Mouse (Mus musculus): ENCODE measurements around the gene Plxnb2. TPM values are rescaled to one million over a fixed set of nuclear protein-coding genes. Genes with fewer than 3 reads are reported as not detected.
A peak's percentile ranks its signal among the peaks of the same experiment; 100 is the strongest.

Gene Plxnb2
- total RNA-seq, 2 experiments from 2014 or later = 46.4 to 55.0 TPM

DNA sequence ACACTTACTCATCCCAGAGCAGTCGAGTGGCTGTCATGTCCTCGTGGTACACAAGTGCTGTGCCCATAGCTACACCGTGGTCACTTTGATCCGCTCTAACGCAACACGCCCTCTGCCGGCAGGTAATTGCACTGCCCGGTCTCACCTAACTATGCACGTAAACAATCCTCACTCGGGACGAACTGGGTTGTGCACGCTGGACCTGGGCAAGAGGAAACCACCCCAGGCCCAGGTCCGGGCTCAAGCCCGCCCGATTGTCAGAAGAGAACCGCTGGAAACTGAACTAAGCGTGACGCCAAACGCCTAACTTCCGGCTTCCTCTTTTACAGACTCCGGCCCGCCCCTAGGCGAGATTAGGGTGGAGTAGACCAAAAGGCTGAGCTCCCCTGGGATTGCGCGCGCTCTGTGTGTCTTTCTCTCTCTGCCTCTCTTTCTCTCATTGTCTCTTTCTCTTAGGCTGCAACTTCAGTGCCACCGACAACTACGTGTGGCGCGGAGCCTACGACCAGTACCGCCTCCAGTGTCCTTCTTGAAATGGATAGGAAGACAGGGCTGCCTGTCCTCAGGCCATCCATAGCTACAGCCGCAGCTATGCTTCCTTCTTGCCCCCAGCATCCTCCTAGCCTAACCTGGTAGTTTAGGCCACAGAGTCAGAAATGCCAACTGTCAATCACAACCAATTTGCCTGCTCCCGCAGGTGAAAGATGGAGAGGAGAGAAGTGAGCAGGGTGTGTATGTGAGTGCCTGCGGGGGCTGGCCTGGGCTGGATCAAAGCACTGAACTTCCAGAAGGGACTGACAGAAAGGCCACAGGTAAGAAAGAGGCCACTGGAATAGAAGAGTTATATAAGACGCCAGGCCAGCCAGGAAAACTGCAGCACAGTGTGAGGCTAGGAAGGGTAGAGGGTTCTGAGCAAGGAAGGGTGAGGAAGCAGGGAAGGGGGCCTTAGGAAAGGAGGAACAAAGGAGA, 51.9 kb downstream of the Plxnb2 start, which contains the start of gene Hdac10:
Gene Hdac10 (minus strand): TSS at position 319 of the 969 bp plus-strand sequence.
- DNase-seq (ENCODE audit: low spot score in 2 of 2) = peak; percentile 68 to 91

GRCm38 (mm10) chr15:89127364-89127940, 53.1 kb downstream of the Plxnb2 start:
- no peak for DNase-seq (ENCODE audit: low spot score in 2 of 2)

DNA sequence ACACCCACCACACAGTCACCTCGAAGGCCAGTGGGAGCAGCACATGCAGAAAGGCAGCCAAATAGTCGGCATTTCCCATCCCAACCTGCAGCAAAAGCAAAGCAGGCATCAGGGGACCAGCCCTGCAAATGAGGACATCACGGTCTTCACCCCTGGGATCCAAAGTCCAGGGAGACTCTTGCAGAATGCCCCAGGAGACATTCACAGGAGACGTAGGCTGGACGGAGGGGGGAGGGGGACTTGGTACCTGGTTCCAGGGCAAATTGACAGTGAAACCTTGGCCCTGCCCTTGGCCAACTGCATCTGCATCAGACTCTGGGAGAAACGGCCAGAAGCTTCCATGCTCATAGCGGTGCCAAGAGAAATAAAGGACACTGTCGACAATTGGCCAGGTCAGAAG, 54.0 kb downstream of the Plxnb2 start:
- no peak for DNase-seq (ENCODE audit: low spot score in 2 of 2)

- DNase-seq (ENCODE audit: low spot score in 2 of 2) = no peak
Observed at GRCm38 (mm10) chr15:89125351-89125750, 55.2 kb downstream of the Plxnb2 start.

GRCm38 (mm10) chr15:89124312-89124711, 56.3 kb downstream of the Plxnb2 start:
- no peak for DNase-seq (ENCODE audit: low spot score in 2 of 2)

DNA sequence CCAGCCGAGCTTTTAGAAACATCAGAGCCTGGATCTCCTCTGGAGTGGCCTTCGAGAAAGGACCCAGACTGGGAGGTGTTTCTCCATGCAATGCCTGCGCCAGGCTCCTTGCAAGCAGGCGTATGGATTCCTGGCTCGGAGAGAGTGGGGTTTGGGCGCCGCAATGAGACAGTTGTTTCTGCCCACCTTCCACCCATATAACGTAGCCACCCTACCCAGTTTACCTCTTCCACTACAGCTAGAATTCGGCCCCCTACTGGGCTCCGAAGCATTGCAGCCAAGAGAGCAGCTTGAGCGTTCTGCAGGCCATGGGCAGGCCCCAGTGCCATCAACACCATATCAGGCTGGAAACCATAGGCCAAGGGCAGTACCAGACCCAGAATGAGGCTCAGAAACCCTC, 57.0 kb downstream of the Plxnb2 start:
- DNase-seq (ENCODE audit: low spot score in 2 of 2) = peak; percentile 51 to 64

DNA sequence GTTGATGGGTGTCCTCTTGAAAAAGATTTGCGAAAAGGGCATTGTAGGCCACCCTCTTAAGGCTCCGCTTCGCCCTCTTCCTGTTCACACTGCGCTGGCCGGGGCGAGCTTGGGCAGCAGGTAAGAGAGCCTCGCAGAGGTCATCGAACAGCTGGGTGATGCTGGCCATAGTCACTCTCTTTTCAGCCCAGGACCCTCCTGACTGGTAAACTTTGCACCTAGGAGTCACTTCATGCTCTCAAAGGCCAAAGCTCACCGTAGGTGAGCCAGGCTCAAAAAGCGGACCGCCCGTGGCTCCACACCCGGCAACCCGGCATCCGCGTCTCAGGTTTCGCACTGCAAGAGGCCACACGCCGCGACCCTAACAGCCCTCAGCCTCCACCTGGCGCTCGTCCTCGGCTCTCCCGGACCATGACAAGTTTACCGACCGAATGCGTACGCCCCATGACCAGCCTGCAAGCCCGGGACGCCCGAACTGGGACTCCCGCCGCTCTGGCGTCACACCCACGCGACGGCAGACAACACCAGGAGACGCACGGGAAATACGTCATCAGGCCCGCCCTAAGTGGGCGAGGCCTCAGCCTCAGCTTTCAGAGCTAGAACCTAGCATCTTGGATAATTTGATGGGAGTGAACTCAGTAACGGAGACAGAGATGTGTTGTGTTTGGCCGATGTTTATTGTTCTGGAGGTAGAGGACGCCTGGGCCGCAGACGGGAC, 57.8 kb downstream of the Plxnb2 start, which contains the start of gene Tubgcp6:
Gene Tubgcp6 (minus strand): TSS at position 464 of the 718 bp plus-strand sequence.
- peak; percentile 93 to 98 for DNase-seq (ENCODE audit: low spot score in 2 of 2)

DNA sequence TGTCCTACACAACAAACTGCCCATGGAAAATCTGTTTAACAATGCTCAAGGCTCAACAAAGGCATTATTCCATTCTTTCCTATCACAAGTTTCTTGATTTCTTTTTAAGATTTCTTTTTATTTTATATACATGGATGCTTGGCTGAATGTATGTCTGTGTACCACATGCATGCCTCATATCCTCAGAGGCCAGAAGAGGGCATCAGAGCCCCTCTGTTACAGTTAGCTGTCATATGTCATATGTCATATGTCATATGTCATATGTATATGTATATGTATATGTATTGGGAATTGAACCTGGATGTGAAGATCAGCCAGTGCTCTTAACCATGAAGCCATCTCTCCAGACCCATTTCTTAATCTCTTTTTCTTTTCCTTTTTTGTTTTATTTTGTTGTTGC, 62.6 kb downstream of the Plxnb2 start:
- no peak for DNase-seq (ENCODE audit: low spot score in 2 of 2)

GRCm38 (mm10) chr15:89110147-89110546, 70.4 kb downstream of the Plxnb2 start:
- no peak for DNase-seq (ENCODE audit: low spot score in 2 of 2)

DNA sequence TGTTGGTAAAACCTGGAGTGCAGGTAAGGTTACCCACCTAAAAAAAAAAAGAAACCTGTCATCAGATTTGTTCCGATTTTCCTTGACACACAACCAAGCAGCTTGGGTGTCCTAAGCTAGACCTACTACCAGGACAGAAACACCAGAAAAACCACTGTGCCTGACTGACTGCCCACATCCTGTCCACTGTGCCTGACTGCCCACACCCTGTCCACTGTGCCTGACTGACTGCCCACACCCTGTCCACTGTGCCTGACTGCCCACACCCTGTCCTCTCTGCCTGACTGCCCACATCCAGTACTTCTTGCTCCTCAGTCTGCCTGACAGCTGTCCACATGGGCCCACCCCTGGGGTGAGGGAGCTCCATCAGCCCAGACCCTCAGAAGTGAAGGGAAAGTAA, 73.6 kb downstream of the Plxnb2 start:
- no peak for DNase-seq (ENCODE audit: low spot score in 2 of 2)

DNA sequence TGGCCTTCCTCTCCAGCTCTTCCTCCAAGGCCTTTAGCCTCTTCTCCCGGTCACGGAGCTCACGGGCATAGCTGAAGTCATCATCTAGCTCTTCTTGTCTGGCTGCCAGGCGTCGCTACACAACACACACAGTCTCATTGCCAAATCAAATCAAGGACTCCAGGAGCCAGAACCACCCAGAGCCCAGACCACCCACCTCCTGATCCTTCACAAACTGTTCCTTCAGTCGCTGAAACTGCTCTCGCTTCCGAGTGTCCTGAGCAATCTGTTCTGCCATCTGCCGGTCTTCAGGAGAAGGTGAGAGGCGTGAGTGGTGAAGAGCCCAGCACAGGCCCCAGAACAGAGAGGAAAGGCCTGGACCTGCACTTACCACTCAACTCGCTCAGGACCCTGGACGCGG, 74.5 kb downstream of the Plxnb2 start:
- peak in 1 of 2 experiments; percentile 54 for DNase-seq (ENCODE audit: low spot score in 2 of 2)

Small RNAs within 50 kb of the gene (microRNA-seq; reads per million reads assigned to microRNA genes)
- gene Mir6958 = 1.5 to 2.9 reads per million in 2 experiments
- 0.25 to 0.78 reads per million in 2 experiments for gene Mir7118

Other genes starting within 250 kb of the Plxnb2 start
- gene Ttll8, start 226.4 kb downstream of the Plxnb2 start, total RNA-seq (2021) = 1 to 10 TPM; 1.4 to 2.2 TPM
- 100 to 1,000 TPM; 122 TPM for gene Mlc1, start 201.8 kb downstream of the Plxnb2 start, total RNA-seq (2021)
- not detected for gene Mov10l1, start 197.9 kb downstream of the Plxnb2 start, total RNA-seq (2021)
- gene Panx2, start 121.1 kb downstream of the Plxnb2 start, total RNA-seq (2021) = 100 to 1,000 TPM; 154 to 158 TPM
- gene Trabd, start 105.7 kb downstream of the Plxnb2 start, total RNA-seq (2021) = 10 to 100 TPM; 20.7 to 23.8 TPM
- 10 to 100 TPM; 19.3 to 21.1 TPM for gene Selenoo, start 91.7 kb downstream of the Plxnb2 start, total RNA-seq (2021)
- 10 to 100 TPM; 29.5 to 30.4 TPM for gene Tubgcp6, start 57.7 kb downstream of the Plxnb2 start, total RNA-seq (2021)
- gene Hdac10, start 52.1 kb downstream of the Plxnb2 start, total RNA-seq (2021) = 10 to 100 TPM; 12.4 to 12.5 TPM
- 1 to 10 TPM; 4.8 to 5.4 TPM for gene Mapk12, start 40.1 kb downstream of the Plxnb2 start, total RNA-seq (2021)
- gene Mapk11, start 31.2 kb downstream of the Plxnb2 start, total RNA-seq (2021) = 10 to 100 TPM; 19.2 to 21.2 TPM
- gene Dennd6b, start 15.7 kb upstream of the Plxnb2 start, total RNA-seq (2021) = 10 to 100 TPM; 34.8 to 39.1 TPM
- 100 to 1,000 TPM; 157 to 166 TPM for gene Ppp6r2, start 30.8 kb upstream of the Plxnb2 start, total RNA-seq (2021)
- 100 to 1,000 TPM; 304 to 307 TPM for gene Sbf1, start 134.5 kb upstream of the Plxnb2 start, total RNA-seq (2021)
- not detected for gene Adm2, start 141.9 kb upstream of the Plxnb2 start, total RNA-seq (2021)
- gene Miox, start 153.6 kb upstream of the Plxnb2 start, total RNA-seq (2021) = not detected
- gene Lmf2, start 174.9 kb upstream of the Plxnb2 start, total RNA-seq (2021) = 10 to 100 TPM; 16.6 to 18.6 TPM
- 100 to 1,000 TPM; 101 to 103 TPM for gene Ncaph2, start 174.9 kb upstream of the Plxnb2 start, total RNA-seq (2021)
- gene Sco2, start 193.1 kb upstream of the Plxnb2 start, total RNA-seq (2021) = 10 to 100 TPM; 28.1 to 34.0 TPM
- gene Tymp, start 196.3 kb upstream of the Plxnb2 start, total RNA-seq (2021) = 1 to 10 TPM; 1.4 to 1.5 TPM
- gene Odf3b, start 198.5 kb upstream of the Plxnb2 start, total RNA-seq (2021) = 1 to 10 TPM; 3.2 to 4.3 TPM
- gene Klhdc7b, start 204.1 kb upstream of the Plxnb2 start, total RNA-seq (2021) = under 1 TPM; 0.32 to 0.51 TPM
- gene Syce3, start 229.7 kb upstream of the Plxnb2 start, total RNA-seq (2021) = not detected
- gene Cpt1b, start 245.1 kb upstream of the Plxnb2 start, total RNA-seq (2021) = 1 to 10 TPM; 1.2 to 2.2 TPM
- 1 to 10 TPM; 2.2 to 3.4 TPM for gene C730034F03Rik, start 248.8 kb upstream of the Plxnb2 start, total RNA-seq (2021)
- gene Gm44502, start 248.9 kb upstream of the Plxnb2 start, total RNA-seq (2021) = under 1 TPM in 1 of 2 experiments, not detected in 1; 0.42 TPM
- 10 to 100 TPM; 40.5 to 41.1 TPM for gene Chkb, start 249.1 kb upstream of the Plxnb2 start, total RNA-seq (2021)